Mouse (Mus musculus): ENCODE results near the gene Slc35b4.

Gene Slc35b4

DNA sequence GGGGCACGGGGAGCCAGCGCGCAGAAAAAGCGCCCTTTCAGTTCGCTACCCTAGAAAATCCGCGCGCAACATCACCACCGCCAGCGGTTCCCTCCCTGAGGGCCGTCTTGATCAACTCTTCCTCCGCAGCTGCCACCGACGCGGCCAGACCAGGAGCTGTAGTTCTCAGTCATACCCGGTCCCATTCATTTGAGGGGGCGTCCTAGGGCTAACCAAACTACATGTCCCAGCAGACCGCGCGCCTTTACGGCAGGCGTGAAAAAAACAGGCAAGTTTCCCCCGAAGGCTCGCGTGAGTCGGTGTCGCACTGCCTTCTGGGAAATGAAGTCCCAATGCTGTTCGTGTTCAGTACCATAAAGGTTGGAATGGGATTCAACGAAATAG lies at the start of gene Slc35b4:
Gene Slc35b4, minus strand, starts transcription at position 248 of the 384 bp plus-strand sequence.
- DNase-seq (ENCODE audit: low spot score), result peak; percentile 75

DNA sequence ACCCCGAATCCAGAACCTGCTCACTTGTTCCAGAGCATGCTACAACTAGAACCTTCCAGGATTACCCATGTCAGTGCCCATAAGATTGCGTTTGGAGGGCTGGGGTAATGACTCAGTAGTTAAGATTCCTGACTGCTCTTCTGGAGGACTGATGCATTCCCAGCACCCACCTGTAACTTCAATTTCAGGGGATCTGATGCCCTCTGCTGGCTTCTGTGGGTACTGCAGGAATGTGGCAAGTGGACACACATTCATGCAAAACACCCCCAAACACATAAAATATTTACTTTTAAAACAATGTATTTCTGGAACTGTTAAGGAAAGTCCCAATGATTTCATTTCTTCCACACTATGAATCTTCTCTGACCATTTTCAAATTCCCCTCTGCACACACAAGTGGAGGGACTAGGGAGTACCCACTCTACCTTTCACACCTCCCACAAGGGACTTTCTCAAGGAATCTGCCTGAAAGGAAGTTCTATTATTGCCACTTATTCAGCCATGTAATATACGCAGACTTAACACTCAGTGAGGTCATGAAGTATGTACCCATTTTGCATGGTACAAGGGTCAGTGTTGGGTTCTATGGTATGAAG lies 48.2 kb upstream of the Slc35b4 start:
- DNase-seq (ENCODE audit: low spot score), result no peak

DNA sequence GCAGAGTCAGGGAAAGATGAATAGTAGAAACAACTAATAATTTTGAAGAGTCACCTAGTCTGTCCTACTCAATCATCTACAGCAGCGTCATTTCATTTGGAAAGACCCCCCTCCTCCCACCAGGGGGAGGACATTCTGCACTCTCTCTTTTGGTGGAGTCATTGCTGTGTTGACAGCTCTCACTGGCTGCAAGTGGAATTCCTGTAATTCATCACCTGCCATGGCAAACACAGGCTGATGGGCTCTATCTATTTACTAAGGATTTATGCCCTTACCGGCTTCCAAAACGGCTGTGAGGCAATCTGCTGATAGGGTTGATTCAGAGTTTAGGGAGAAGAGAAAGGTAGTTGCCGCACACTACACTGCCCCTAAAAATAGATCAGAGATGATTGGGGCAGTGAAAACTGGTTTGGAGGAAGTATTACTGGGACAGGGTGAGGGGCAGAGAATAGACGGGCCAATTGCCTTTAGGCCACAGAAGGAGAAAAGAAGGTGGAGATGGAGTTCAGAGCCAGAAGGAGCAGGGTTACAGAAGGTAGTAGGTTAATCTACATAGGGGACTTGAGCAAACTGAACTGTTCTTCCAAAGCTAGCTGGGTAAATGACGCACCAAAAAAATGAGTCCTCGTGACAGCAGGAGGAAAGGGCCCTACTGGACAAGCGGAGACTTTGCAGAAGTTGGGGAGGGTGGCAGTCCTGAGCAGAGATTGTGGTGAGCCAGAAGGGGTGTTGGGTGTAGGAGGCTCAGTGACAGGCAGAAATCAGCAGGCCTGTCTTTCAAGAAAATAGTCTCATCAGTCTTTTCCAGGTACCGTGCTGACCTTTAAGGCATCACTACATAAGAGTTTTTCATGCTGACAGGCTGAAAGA lies 39.8 kb upstream of the Slc35b4 start:
- no peak for DNase-seq (ENCODE audit: low spot score)

DNA sequence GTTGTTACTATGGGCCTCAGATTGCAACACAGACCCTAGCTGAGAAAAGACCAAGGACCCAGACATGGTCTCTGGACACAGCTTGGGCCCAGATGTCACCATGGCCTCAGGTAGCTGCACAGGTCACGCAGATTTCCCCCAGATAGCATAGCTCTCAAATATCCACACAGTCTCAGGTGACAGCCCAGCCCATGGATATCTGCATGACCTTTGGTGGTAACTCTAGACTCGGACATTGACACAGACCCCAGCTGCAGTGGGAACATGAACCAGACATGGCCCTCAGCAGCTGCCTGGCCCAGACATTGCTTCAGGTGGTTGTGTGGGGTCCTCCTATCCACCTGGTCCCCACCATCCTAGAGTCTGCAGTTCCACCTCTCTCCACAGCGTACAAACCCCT lies 28.8 kb upstream of the Slc35b4 start:
- DNase-seq (ENCODE audit: low spot score), result no peak

DNA sequence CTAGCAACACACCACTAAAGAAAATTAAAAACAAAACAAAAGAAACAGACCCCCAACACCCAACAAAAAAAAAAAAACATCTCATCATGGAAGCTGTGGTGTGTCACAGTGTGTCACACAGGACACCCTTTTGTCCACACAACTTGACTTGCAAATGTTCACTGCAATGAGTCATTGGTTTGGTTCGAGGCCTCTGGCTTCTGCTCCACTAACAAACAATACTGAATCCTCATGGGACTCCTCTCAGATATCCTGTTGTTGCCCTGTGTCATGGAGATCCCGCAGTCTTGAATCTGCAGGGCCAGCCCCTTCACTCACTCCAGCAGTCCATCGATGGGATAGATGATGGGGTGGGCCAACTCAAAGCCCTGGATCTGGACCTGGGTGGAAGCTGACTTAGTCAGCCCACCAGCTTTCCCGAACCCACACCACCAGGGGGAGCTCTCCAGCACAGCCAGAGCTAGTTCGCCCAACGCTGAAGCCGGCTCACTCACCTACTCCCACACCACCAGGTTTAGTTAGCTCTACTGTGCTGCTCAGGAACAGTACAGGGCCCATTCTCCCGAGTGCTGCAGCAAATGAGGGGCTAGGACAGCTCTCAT lies 28.2 kb upstream of the Slc35b4 start:
- DNase-seq (ENCODE audit: low spot score), result no peak

DNA sequence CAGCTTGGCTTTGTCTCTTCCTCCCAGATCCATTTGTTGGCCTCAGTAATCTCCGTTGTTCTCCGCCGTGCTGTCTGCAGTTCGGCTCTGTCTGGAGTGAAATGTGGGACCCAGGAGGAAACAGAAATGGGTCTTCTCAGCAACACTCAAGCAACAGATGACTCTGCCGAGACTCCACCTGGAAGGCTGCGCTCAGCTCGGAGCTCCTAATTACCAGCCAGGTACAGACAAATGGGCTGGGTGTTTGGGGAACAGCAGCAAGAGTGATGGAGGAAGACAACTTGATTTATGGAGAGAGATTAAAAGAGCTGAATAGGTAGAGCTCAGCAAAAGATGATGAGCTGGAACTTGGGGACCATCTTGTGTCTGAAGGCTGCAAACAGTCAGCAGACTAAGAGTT lies 26.6 kb upstream of the Slc35b4 start:
- DNase-seq (ENCODE audit: low spot score), result no peak

DNA sequence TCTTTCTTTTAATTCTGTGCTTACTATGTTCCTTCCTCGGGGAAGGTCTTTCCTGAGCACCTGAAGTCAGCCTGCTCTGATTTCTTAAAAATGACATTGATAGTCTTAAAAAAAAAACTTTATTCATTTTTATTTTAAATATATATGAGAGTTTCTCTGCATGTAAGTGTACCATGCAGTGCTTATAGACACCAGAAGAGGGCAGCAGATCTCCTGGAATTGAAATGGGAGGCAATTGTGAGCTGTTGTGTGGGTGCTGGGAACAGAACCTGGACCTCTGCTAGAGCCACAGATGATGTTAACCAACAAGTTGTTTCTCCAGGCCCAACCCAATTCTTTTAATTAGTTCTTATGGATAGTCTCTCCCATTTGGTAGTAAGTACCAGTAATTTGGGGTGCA lies 18.1 kb upstream of the Slc35b4 start:
- no peak for DNase-seq (ENCODE audit: low spot score)

DNA sequence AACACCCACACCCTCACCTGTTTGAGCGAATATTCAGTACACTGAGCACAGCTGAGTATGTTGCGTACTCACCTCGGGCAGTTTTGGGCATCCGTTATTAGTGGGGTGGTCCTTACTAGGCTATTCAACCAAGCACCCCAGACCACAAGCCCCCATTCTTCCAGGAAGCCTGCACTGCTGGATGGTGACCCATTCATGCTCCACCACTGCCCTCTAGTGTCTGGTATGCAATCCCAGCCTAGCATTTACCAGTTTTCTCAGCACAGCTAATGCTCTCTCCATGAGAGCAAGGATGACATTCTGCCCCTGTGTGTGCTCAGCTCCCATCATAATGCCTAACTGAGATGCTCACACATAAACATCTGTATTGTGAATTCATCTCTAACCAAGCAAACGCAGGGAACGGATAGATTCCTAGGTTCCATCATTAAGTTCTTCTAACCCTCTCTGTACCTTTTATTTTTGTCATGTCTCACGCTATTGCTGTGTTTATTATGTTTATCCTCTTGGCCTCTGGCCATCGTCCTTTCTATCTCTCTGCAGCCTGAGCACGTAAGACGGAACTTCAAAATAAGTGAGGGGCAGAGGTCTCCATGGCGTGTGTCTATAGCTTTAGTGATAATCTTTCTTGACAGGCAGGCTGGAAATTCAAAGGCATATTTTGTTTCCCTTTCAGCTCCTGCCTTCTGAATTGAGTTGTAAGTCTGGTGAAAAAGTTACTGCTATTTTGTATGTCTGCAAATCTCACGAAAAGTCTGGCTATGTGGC lies 17.0 kb upstream of the Slc35b4 start:
- DNase-seq (ENCODE audit: low spot score), result peak; percentile 51

DNA sequence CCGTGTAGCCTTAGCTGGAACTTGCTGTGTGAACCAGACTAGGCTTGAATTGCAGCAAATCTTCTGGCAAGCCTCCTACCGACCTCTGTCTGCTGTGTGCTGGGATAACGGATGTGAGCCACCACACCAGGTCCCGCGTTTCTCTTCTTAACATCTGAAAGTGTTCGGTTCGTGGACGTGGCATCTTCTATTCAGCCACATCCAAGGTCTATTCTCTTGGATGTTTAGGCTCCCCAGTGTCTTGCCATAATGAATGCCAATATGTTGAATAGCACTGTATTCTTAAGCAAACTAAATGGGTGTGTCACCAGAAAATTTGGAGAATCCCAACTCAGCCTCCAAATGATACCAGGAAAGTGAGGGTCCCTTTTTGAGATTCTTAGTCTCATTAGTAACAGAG lies 14.5 kb upstream of the Slc35b4 start:
- DNase-seq (ENCODE audit: low spot score), result no peak

DNA sequence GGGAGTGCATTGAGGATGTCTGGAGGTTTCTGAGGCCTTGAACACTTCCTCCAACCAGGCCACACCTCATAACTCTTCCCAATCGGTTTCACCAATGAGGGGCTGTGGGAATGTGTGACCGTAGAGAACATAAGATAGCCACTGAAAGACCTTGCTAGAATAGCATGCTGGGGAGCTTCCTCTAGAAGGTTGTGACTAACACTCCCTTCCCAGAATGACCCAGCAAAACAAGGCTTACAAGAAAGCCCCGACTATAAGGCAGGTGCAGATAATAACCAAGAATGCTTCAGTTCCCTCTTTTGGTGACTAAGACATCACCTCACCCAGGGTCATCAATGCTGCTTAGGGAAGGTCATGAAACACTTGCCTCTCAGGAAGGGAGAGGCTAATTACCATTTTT lies 12.6 kb upstream of the Slc35b4 start:
- DNase-seq (ENCODE audit: low spot score), result no peak

DNA sequence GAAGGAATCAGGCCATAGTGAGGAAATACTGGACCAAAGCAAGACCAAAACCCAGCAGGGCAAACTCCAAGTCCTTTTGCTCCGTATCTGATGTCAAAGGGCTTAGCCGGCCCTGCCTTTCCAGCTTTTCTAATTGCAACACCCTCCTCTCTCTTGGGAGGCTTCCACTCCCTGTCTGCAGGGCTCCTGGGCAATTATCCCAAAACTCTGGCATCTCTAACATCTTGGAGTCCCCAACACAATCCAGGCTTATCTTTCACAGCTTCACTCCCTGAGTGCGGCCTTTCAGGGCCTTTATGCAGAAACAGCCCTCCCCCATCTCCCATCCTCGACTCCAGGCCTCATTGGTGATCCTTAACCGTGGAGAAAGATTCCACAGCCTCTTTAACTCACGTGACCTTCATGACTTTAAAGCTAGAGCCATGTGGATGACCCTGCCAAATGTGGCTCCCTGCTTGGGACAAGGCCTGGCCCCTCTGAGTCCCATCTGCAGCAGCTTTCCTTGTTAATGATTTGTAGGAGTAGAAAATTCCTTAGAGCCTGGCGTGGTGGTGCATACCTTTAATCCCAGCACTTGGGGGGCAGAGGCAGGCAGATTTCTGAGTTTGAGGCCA lies 11.2 kb upstream of the Slc35b4 start:
- DNase-seq (ENCODE audit: low spot score), result no peak

DNA sequence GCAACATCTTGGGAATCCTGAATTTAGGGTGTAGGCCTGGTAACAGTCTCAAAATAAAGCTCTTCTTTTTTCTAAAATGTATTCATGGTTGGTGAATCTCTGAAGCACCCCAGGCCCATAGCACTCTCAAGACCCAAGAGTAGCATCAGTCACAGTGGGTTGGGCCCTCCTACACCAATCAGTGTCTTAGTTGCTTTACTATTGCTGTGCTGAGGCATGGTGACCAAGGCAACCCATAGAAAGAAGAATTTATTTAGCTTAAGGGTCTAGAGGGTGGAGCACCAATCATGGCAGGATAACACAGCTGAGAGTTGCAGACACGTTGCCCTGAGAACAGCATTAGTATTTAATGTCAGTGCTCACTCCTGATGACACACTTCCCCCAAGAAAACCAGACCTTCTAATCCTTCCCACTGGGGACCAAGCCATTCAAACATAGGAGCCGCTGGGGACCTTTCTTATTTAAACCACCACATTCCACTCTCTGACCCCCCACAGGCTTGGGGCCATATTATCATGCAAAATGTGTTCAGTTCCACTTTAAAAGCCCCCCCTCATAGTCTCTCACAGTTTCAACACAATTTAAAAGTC lies 10.5 kb upstream of the Slc35b4 start:
- no peak for DNase-seq (ENCODE audit: low spot score)

DNA sequence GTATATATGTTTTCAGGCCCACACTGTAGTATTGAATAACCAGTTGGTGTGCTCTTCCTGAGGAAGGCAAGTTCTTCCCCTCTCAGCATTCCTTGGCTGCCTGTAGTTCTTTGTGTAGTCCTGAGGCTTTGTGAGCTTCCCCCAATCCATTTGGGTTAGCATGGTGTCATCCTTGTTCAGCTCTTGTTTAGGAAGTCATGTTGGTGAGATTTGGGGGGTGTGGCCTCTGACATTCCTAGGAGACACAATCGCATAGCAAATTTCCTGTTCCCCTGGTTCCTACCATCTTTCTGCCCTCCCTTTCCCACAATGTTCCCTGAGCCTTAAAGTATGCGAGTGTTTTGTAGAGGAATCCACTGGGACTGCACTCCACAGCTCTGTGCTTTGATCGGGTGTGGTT lies 6.4 kb upstream of the Slc35b4 start:
- no peak for DNase-seq (ENCODE audit: low spot score)

DNA sequence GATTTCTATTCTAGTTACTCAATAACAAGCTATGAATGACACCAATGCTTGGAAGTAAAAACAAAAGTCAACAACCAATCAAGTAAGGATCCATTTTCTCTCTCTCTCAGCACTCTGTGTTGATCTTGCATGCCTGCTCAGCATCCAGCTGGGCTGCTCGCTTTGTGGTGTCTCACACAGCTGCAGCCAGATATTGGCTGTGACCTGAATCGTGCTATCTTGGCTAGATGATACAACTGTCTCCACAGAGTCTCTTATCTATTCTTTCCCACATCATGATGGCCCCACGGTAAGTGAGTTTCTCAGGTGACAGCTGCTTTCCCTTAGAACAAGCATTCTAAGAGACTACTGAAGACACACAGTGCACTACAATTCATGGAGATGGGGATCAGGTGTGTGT lies 5.0 kb upstream of the Slc35b4 start:
- no peak for DNase-seq (ENCODE audit: low spot score)

DNA sequence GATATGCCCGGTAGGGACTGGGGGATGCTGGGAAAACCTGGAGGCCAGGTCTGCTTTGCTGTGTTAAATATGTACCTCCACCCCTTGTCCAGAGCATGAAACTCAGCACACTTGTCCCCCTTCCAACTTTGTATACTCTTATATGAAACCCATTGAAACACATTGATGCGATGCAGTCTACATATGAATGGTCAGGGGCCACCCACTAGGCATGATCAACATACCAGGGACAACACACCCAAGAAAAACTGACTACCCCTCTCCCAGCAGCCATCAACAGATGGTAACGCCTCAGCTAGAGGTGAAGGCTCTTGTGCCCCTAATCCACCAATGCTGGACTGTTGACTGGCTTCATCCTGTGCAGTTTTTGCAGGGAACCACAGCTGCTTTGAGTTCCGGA lies 3.0 kb upstream of the Slc35b4 start:
- DNase-seq (ENCODE audit: low spot score), result no peak

DNA sequence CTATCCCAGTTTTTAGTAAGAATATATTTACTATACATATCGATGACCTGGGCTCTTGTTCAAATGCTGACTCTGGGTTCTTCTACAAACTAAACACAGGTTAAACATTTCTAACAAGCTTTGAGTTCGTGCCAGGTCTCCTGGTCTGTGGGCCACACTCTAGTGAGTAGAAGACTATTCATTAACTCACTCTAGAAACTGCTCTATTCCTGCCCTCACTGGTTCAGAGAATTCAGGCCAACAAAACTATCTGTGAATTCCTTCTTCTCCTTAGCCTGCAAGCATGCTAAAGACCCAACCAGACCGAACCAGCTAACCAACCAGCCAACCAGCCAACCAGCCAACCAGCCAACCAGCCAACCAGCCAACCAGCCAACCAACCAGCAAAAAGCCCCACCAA lies 2.1 kb upstream of the Slc35b4 start:
- DNase-seq (ENCODE audit: low spot score), result no peak

DNA sequence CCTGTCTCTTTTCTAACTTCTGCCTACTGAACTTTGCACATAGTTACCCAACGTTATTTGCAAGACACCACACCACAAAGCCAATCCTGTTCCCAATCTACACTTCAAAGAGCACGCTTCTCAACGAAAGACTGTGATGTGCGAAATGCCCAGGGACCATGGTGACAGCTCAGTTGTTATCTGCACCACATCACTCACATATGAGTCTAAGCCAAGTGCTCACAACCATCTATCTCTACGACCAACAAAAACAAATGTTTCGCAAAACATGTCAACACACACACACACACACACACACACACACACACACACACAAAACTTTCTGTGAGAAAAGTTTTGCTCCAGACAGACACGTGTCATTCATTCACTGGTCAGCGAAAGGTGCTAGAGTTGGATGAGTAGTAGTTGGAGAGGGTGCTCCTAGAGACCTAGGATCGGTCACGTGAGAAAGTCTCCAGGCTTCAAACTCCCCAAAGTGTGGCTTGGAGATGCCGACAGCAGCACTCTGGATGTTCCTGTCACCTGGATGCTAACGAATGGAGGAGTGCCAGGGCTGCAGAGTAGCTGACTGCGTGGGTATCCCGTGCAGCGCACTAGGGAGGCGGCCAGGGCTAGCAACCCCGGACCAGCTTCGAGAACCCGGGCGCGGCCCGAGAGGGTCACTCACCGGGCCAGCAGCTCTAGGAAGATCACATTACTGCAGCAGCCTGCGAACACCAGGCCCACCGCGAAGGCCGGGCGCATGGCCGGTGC lies 624 bp downstream of the Slc35b4 start:
- DNase-seq (ENCODE audit: low spot score), result no peak

DNA sequence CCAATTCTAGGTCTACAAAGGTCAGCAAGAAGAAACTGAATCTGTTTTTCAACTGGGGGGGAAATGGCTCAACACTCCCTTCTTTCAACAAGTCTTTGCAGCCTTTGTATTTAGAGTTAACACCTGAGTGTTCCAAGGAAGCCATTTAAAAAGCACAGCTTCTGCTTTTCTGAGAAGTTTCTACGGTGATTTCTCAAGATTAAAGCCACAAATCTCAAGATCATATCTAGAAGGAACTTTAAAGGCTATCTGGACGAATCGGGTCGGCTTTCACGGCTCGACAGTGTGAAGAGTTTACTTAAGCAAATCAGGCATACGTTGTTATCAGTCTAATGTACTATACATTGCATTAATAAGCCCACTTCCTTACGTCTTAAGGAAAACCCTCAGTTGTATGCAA lies 2.2 kb downstream of the Slc35b4 start:
- no peak for DNase-seq (ENCODE audit: low spot score)

DNA sequence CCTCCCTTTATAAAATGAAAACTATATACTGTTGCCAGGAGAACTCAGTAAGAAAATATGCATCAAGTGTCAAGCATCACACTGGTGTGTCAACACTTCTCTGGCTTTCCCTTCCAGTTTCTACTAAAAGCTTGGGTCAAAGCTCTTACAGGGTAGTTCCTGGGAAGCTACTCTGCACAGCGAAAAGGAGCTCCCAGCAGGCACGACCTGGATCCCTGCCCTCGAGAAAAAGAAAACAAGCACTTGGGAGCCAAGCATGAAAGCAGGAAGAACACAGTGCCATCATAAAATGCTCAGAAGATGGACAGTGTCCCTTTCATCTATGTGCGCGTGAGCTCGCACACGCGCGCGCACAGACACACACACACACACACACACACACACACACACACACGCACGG lies 3.7 kb downstream of the Slc35b4 start:
- no peak for DNase-seq (ENCODE audit: low spot score)

DNA sequence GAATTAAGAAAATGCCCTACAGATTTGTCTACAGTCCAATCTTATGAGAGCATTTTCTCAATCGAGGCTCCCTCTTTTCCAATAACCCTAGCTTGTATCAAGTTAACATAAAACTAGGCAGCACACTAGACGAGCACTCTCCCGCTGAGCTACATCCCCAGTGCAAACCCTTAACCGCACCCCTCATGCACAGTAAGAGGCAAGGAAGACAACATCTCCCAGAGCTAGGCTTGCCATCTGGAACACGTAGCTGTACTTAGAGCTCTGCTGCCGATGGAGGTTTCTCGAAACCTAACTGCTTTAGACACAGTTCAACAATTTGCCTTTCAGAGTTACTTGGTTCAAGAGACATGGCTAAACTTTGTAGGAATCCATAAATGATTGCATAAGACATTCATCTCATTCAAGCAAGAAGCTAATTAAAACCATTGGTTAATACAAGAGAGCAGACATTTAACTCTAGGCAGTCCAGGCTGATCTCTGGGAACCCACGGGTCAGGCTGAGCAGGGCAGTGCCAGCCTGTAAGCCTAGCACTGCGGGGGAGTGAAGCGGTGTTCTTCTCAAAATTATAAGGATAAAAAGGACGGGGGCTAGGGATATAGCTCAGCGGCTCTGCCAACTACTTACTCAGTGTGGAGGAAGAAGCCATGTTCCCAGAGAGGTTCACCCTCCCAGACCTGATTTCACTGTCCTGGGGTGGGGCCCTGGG lies 5.0 kb downstream of the Slc35b4 start:
- DNase-seq (ENCODE audit: low spot score), result no peak

Data from ovary, postnatal 14 days (tissue).